Mouse (Mus musculus) heart, embryonic 10.5 days (tissue): ENCODE data around the gene Vps18. TPM values are rescaled to one million over a fixed set of nuclear protein-coding genes. Genes with fewer than 3 reads are reported as not detected.

ENCODE experiments used
- DNase-seq: peaks from one replicate; pipeline ENCODE4 v3.0.0-alpha.2; 2017; ENCODE audit warnings: low spot score
- H3K27ac ChIP-seq: fragments of 300-500 bp; sonication (generic); 2 replicates; pipeline ENCODE4 v1.5.1; 2016; ENCODE audit warnings: mild to moderate bottlenecking
- H3K27me3 ChIP-seq: fragments of 300-500 bp; sonication (generic); 2 replicates; pipeline ENCODE4 v1.6.1; 2016; ENCODE audit warnings: mild to moderate bottlenecking; ENCODE audit not compliant: poor library complexity, insufficient read depth, severe bottlenecking
- H3K36me3 ChIP-seq: fragments of 300-500 bp; sonication (generic); 2 replicates; pipeline ENCODE4 v1.6.1; 2016; ENCODE audit warnings: mild to moderate bottlenecking, moderate library complexity
- H3K4me1 ChIP-seq: fragments of 300-500 bp; sonication (generic); 2 replicates; pipeline ENCODE4 v1.6.1; 2016; ENCODE audit warnings: mild to moderate bottlenecking
- H3K4me3 ChIP-seq: fragments of 300-500 bp; sonication (generic); 2 replicates; pipeline ENCODE4 v1.5.1; 2016; ENCODE audit warnings: mild to moderate bottlenecking, moderate library complexity
- H3K9me3 ChIP-seq: fragments of 300-500 bp; sonication (generic); 2 replicates; pipeline ENCODE4 v1.6.1; 2016; ENCODE audit warnings: mild to moderate bottlenecking, moderate library complexity
- WGBS: fragments of 180-500 bp; shearing (Covaris S2); methylation state at CpG from one replicate; pipeline ENCODE4 v1.1.7; 2016; 5-methylcytosine and 5-hydroxymethylcytosine counted together
- polyA plus RNA-seq: library from polyadenylated mRNA; unstranded; fragments of >200 nt; fragmentation: Nextera tagmentation; extraction: Ambion mirVana; gene quantifications from 2 replicates; pipeline ENCODE4 v1.2.1, GENCODE M21; 2016

The Vps18 gene
- 17.4 and 18.6 TPM in 2 replicates for polyA plus RNA-seq

- no peaks in the 10 kb centered on the region for H3K27me3 ChIP-seq
- peak within 1 kb of the TSS; percentile 83 for H3K4me3 ChIP-seq
- peak; percentile 99 for DNase-seq
- H3K9me3 ChIP-seq, result no peaks in the 10 kb centered on the region
- peaks cover 16% of the 10 kb centered on the region for H3K4me1 ChIP-seq
- 1% methylated on average over 31 of the region's 31 CpGs for WGBS
- peaks cover 35% of the 10 kb centered on the region for H3K36me3 ChIP-seq
- H3K27ac ChIP-seq, result peak within 1 kb of the TSS; percentile 80
Measured at GRCm38 (mm10) chr2:119288270-119288882, at the start of gene Vps18. Vps18 (plus strand) TSS chr2:119288740.

GRCm38 (mm10) chr2:119240075-119240818 is 48.3 kb upstream of the Vps18 start:
- H3K4me3 ChIP-seq, result no peak overlapping the region
- no peaks in the 10 kb centered on the region for H3K36me3 ChIP-seq
- peaks cover 14% of the 10 kb centered on the region for H3K4me1 ChIP-seq
- no peaks in the 10 kb centered on the region for H3K9me3 ChIP-seq
- peaks cover 72% of the 10 kb centered on the region for H3K27me3 ChIP-seq
- WGBS, result 76% methylated on average over 4 of the region's 4 CpGs
- H3K27ac ChIP-seq, result no peak overlapping the region
- DNase-seq, result no peak

GRCm38 (mm10) chr2:119240819-119241186 is 47.7 kb upstream of the Vps18 start:
- 79% methylated on average over 4 of the region's 4 CpGs for WGBS
- no peaks in the 10 kb centered on the region for H3K9me3 ChIP-seq
- peaks cover 14% of the 10 kb centered on the region for H3K4me1 ChIP-seq
- H3K36me3 ChIP-seq, result no peaks in the 10 kb centered on the region
- DNase-seq, result no peak
- no peak overlapping the region for H3K4me3 ChIP-seq
- peaks cover 67% of the 10 kb centered on the region for H3K27me3 ChIP-seq
- H3K27ac ChIP-seq, result no peak overlapping the region

- WGBS, result 74% methylated on average over 9 of the region's 9 CpGs
- DNase-seq, result no peak
- Histone ChIP-seq H3K27ac (no peak overlapping the region), H3K27me3 (peaks cover 49% of the 10 kb centered on the region), H3K9me3 (no peaks in the 10 kb centered on the region), H3K36me3 (no peaks in the 10 kb centered on the region), H3K4me1 (peaks cover 4% of the 10 kb centered on the region), H3K4me3 (no peak overlapping the region)
Measured at GRCm38 (mm10) chr2:119242548-119242947, 46.0 kb upstream of the Vps18 start.

- Histone ChIP-seq H3K27me3 (peaks cover 42% of the 10 kb centered on the region), H3K27ac (no peak overlapping the region), H3K4me3 (no peak overlapping the region), H3K9me3 (no peaks in the 10 kb centered on the region), H3K36me3 (no peaks in the 10 kb centered on the region), H3K4me1 (no peaks in the 10 kb centered on the region; the same call in 1 of the 2 replicates)
- no peak for DNase-seq
- 75% methylated on average over 7 of the region's 7 CpGs for WGBS
Measured at GRCm38 (mm10) chr2:119245246-119245645, 43.3 kb upstream of the Vps18 start.

- 83% methylated on average over 9 of the region's 9 CpGs for WGBS
- H3K27ac ChIP-seq, result no peak overlapping the region
- H3K4me3 ChIP-seq, result no peak overlapping the region
- H3K36me3 ChIP-seq, result no peaks in the 10 kb centered on the region
- peaks cover 21% of the 10 kb centered on the region for H3K27me3 ChIP-seq
- H3K4me1 ChIP-seq, result peaks cover 7% of the 10 kb centered on the region; the same call in 1 of the 2 replicates
- no peaks in the 10 kb centered on the region for H3K9me3 ChIP-seq
- no peak for DNase-seq
Measured at GRCm38 (mm10) chr2:119247904-119248303, 40.6 kb upstream of the Vps18 start.

- no peak overlapping the region for H3K4me3 ChIP-seq
- no peak for DNase-seq
- H3K36me3 ChIP-seq, result no peaks in the 10 kb centered on the region
- H3K9me3 ChIP-seq, result no peaks in the 10 kb centered on the region
- 67% methylated on average over 4 of the region's 4 CpGs for WGBS
- no peak overlapping the region for H3K27ac ChIP-seq
- peaks cover 7% of the 10 kb centered on the region; the same call in 1 of the 2 replicates for H3K4me1 ChIP-seq
- peaks cover 37% of the 10 kb centered on the region for H3K27me3 ChIP-seq
Measured at GRCm38 (mm10) chr2:119249592-119250061, 38.9 kb upstream of the Vps18 start.

- no peak for DNase-seq
- Histone ChIP-seq H3K9me3 (no peaks in the 10 kb centered on the region), H3K4me3 (no peak overlapping the region), H3K4me1 (peaks cover 7% of the 10 kb centered on the region; the same call in 1 of the 2 replicates), H3K27me3 (peaks cover 43% of the 10 kb centered on the region), H3K27ac (no peak overlapping the region), H3K36me3 (no peaks in the 10 kb centered on the region)
- WGBS, result 64% methylated on average over 5 of the region's 5 CpGs
Measured at GRCm38 (mm10) chr2:119250377-119250776, 38.2 kb upstream of the Vps18 start.

GRCm38 (mm10) chr2:119250826-119251478 is 37.6 kb upstream of the Vps18 start:
- Histone ChIP-seq H3K36me3 (no peaks in the 10 kb centered on the region), H3K4me3 (peak overlapping the region; percentile 42; the same call in 1 of the 2 replicates), H3K27ac (no peak overlapping the region), H3K4me1 (peaks cover 7% of the 10 kb centered on the region; the same call in 1 of the 2 replicates), H3K27me3 (peaks cover 45% of the 10 kb centered on the region), H3K9me3 (no peaks in the 10 kb centered on the region)
- WGBS, result 14% methylated on average over 11 of the region's 11 CpGs
- peak; percentile 93 for DNase-seq

GRCm38 (mm10) chr2:119254976-119255375 is 33.6 kb upstream of the Vps18 start:
- DNase-seq, result peak; percentile 42
- 34% methylated on average over 7 of the region's 7 CpGs for WGBS
- H3K36me3 ChIP-seq, result no peaks in the 10 kb centered on the region
- no peaks in the 10 kb centered on the region for H3K9me3 ChIP-seq
- no peak overlapping the region for H3K4me3 ChIP-seq
- H3K27ac ChIP-seq, result no peak overlapping the region
- H3K4me1 ChIP-seq, result peaks cover 7% of the 10 kb centered on the region; the same call in 1 of the 2 replicates
- peaks cover 28% of the 10 kb centered on the region; the same call in 1 of the 2 replicates for H3K27me3 ChIP-seq

- peaks cover 11% of the 10 kb centered on the region for H3K4me1 ChIP-seq
- H3K9me3 ChIP-seq, result no peaks in the 10 kb centered on the region
- H3K27ac ChIP-seq, result no peak overlapping the region
- H3K27me3 ChIP-seq, result peaks cover 10% of the 10 kb centered on the region; the same call in 1 of the 2 replicates
- DNase-seq, result no peak
- WGBS, result 69% methylated on average over 1 of the region's 1 CpGs
- no peak overlapping the region for H3K4me3 ChIP-seq
- H3K36me3 ChIP-seq, result no peaks in the 10 kb centered on the region
Measured at GRCm38 (mm10) chr2:119260518-119260917, 28.0 kb upstream of the Vps18 start.

- H3K27me3 ChIP-seq, result peaks cover 10% of the 10 kb centered on the region; the same call in 1 of the 2 replicates
- WGBS, result 53% methylated on average over 2 of the region's 2 CpGs
Measured at GRCm38 (mm10) chr2:119261326-119261725, 27.2 kb upstream of the Vps18 start.

GRCm38 (mm10) chr2:119262978-119263377 is 25.6 kb upstream of the Vps18 start:
- no peak overlapping the region for H3K27ac ChIP-seq

More at GRCm38 (mm10) chr2:119261326-119261725, 27.2 kb upstream of the Vps18 start:
- Histone ChIP-seq H3K4me1 (peaks cover 11% of the 10 kb centered on the region), H3K27ac (no peak overlapping the region), H3K36me3 (no peaks in the 10 kb centered on the region), H3K9me3 (no peaks in the 10 kb centered on the region), H3K4me3 (no peak overlapping the region)
- no peak for DNase-seq

More at GRCm38 (mm10) chr2:119262978-119263377, 25.6 kb upstream of the Vps18 start:
- DNase-seq, result no peak
- no peaks in the 10 kb centered on the region for H3K9me3 ChIP-seq
- peaks cover 12% of the 10 kb centered on the region; the same call in 1 of the 2 replicates for H3K27me3 ChIP-seq
- no peak overlapping the region for H3K4me3 ChIP-seq
- no peaks in the 10 kb centered on the region for H3K36me3 ChIP-seq
- peaks cover 11% of the 10 kb centered on the region for H3K4me1 ChIP-seq
- WGBS, result 40% methylated on average over 8 of the region's 8 CpGs
